Mouse (Mus musculus): ENCODE results near the gene Efnb3. TPM values are rescaled to one million over a fixed set of nuclear protein-coding genes. Genes with fewer than 3 reads are reported as not detected.

Efnb3 gene
- total and polyA plus RNA-seq, 2 experiments from 2014 or later: 145 to 166 TPM

DNA sequence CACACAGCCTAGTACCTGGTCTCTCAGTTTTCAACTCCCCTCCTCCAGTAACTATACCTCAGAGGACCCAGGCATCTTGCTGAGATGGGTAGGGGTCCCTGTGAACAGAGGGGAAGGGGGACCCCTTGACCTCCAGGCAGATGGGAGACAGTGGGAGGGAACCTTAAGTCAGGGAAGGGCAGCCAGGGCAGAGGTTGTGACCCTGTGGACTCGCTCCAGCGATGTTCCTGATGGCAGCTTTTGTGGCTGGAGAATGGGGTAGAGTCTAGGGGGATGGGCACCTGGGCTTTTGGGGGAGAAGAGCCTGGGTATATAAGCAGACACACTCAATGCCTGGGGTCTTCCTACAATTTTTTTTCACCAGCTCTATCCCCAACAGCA is 6.7 kb downstream of the Efnb3 start:
- Histone ChIP-seq H3K4me3 (ENCODE audit: low read depth, low read length) (no peak overlapping the region), H3K36me3 (ENCODE audit: insufficient read depth, low read length) (peaks cover 23% of the 10 kb centered on the region), H3K27ac (ENCODE audit: low read depth, low read length) (peak overlapping the region; percentile 91), H3K9me3 (ENCODE audit: low read length) (no peaks in the 10 kb centered on the region), H3K9ac (replicated peaks; ENCODE audit: low read length, poor library complexity, severe bottlenecking) (peak overlapping the region; percentile 46), H3K4me1 (ENCODE audit: insufficient read depth, low read length) (peaks cover 48% of the 10 kb centered on the region), H3K27me3 (ENCODE audit: insufficient read depth, low read length) (no peaks in the 10 kb centered on the region), H3K4me2 (ENCODE audit: low read depth, low read length, poor library complexity, severe bottlenecking) (peak overlapping the region; percentile 46)
- TF ChIP-seq CTCF (IDR thresholded peaks at IDR 0.05): no peak
- ATAC-seq (ENCODE audit: low FRiP score): no peak
- WGBS: 17% methylated on average over 2 of the region's 2 CpGs
- no peak for DNase-seq (ENCODE audit: low spot score)

DNA sequence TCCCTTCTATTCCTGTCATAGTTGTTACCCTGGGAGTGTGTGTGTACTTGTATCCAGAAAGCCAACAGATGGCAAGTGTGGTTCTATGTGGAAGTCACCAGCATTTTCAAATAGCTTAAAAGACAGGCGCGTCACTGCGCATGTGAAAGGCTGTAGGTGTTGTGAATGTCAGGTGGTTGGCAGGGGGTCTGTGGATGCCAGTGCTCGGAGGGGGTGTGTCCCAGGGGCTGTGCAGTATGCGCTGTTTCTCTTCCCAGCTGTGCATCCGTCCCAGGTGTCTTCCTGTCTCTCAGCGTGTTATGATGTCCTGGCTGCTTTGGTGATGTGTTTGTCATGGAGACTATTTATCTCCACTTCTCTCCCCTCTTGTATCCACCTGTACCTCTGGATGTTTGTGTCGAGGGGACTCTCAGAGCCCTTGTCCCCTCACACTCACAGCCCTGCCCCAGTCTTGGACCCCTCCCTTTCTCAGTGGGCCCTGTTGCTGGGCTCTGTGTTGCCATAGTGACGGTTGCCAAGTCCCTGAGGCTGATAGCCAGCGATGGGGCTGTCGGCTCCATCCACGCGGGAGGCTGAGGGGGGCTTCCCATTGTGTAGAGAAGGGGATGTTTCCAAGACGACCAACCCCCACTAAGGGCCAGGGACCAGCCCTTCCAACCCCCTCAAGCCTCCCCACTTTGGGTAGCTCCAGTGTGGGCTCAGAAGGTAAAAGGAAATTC is 7.2 kb downstream of the Efnb3 start:
- Histone ChIP-seq H3K9me3 (ENCODE audit: low read length) (no peaks in the 10 kb centered on the region), H3K4me2 (ENCODE audit: low read depth, low read length, poor library complexity, severe bottlenecking) (peak overlapping the region; percentile 46), H3K4me3 (ENCODE audit: low read depth, low read length) (no peak overlapping the region), H3K27me3 (ENCODE audit: insufficient read depth, low read length) (no peaks in the 10 kb centered on the region), H3K27ac (ENCODE audit: low read depth, low read length) (peak overlapping the region; percentile 91), H3K4me1 (ENCODE audit: insufficient read depth, low read length) (peaks cover 47% of the 10 kb centered on the region), H3K36me3 (ENCODE audit: insufficient read depth, low read length) (peaks cover 23% of the 10 kb centered on the region), H3K9ac (replicated peaks; ENCODE audit: low read length, poor library complexity, severe bottlenecking) (peak overlapping the region; percentile 46)
- no peak for TF ChIP-seq CTCF (IDR thresholded peaks at IDR 0.05)
- DNase-seq (ENCODE audit: low spot score) (peak; percentile 90), ATAC-seq (ENCODE audit: low FRiP score) (peak; percentile 82)
- WGBS: 4% methylated on average over 14 of the region's 14 CpGs

DNA sequence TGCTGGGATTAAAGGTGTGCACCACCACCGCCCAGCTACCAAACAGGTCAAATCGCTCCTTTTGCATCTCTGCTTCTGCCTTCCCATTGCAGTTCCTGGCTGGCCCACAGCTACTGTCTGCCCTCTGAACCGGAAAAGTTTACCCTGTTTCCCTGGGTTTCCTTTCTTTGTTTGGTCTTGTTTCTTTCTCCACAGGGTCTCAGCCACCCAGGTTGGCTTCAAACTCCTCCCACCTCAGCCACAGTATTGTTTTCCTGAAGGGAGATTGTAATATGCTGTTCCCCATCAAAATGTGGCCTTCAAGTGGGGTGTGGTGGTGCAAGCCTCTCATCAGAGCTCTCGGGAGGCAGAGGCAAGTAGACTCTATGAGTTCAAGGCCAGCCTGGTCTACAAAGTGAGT is 8.7 kb downstream of the Efnb3 start:
- Histone ChIP-seq H3K36me3 (ENCODE audit: insufficient read depth, low read length) (peaks cover 18% of the 10 kb centered on the region), H3K9ac (replicated peaks; ENCODE audit: low read length, poor library complexity, severe bottlenecking) (no peak overlapping the region), H3K27ac (ENCODE audit: low read depth, low read length) (0 out of 2 replicates have a peak overlapping the region, but pooled peaks have one; percentile 3), H3K9me3 (ENCODE audit: low read length) (no peaks in the 10 kb centered on the region), H3K27me3 (ENCODE audit: insufficient read depth, low read length) (no peaks in the 10 kb centered on the region), H3K4me3 (ENCODE audit: low read depth, low read length) (no peak overlapping the region), H3K4me1 (ENCODE audit: insufficient read depth, low read length) (peaks cover 42% of the 10 kb centered on the region), H3K4me2 (ENCODE audit: low read depth, low read length, poor library complexity, severe bottlenecking) (no peak overlapping the region)
- DNase-seq (ENCODE audit: low spot score) (no peak), ATAC-seq (ENCODE audit: low FRiP score) (no peak)
- TF ChIP-seq CTCF (IDR thresholded peaks at IDR 0.05): no peak
- 65% methylated on average over 4 of the region's 4 CpGs for WGBS

DNA sequence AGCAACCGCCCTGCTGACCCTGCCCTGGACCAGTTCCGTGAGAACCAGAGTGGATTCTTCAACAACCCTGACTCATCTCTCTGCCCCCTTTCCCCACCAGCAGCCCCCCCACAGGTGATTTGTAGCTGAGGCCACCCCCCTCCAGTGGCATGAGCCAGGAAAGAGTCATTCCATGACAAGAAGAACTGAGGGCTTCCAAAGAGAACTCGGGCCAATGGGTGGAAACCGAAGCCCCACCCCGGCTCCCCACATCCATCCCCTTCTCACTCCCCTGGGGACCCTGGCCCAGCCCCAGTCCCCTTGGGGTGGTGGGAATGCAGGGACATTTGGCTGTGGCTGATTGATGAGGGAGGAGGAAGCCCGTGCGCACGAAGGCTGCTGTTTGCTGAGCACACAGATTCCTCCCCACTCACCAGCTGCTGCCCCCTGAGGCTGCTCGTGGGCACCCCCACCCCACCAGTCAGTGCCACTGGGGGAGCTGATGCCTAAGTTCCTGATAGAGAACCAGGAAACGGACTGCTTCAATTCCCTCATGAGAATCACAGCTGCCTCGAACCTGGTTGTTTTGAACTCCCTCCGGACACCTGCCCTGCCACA is 10.8 kb downstream of the Efnb3 start, which contains the start of gene Dnah2:
Gene Dnah2 (minus strand): TSS at position 51 of the 597 bp plus-strand sequence.
- Histone ChIP-seq H3K36me3 (ENCODE audit: insufficient read depth, low read length) (no peaks in the 10 kb centered on the region; the same call in 1 of the 2 replicates), H3K4me1 (ENCODE audit: insufficient read depth, low read length) (peaks cover 36% of the 10 kb centered on the region), H3K4me2 (ENCODE audit: low read depth, low read length, poor library complexity, severe bottlenecking) (no peak within 1 kb of the TSS), H3K4me3 (ENCODE audit: low read depth, low read length) (no peak within 1 kb of the TSS), H3K27ac (ENCODE audit: low read depth, low read length) (0 out of 2 replicates have a peak within 1 kb of the TSS, but pooled peaks have one; percentile 86), H3K9me3 (ENCODE audit: low read length) (no peaks in the 10 kb centered on the region), H3K27me3 (ENCODE audit: insufficient read depth, low read length) (no peaks in the 10 kb centered on the region), H3K9ac (replicated peaks; ENCODE audit: low read length, poor library complexity, severe bottlenecking) (no peak within 1 kb of the TSS)
- TF ChIP-seq CTCF (IDR thresholded peaks at IDR 0.05): peak; percentile 19; the same call in 1 of the 2 replicates
- no peak for DNase-seq (ENCODE audit: low spot score)
- no peak for ATAC-seq (ENCODE audit: low FRiP score)
- 49% methylated on average over 12 of the region's 12 CpGs for WGBS

DNA sequence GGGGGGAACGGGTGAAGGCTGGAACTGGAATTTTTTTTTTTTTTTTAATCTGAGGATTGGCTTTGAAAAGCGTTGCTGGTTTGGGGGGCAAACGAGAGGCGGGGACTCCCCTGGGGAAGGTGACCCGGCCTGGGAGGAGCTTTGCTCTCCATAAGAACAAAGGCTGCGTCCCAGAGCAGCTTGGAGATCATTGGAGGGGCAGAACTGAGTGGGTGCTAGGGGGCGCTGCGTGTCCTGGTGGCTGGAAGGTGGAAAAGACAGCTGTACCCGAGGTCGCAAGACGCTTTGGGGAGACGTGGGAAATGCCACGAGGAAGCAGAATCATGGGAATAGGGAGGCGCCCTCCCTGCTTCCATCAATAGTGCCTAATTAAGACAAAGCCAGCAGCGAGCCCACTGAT is 12.9 kb downstream of the Efnb3 start:
- WGBS: 3% methylated on average over 15 of the region's 15 CpGs
- H3K4me1 ChIP-seq (ENCODE audit: insufficient read depth, low read length): peaks cover 19% of the 10 kb centered on the region
- H3K36me3 ChIP-seq (ENCODE audit: insufficient read depth, low read length): no peaks in the 10 kb centered on the region
- H3K27ac ChIP-seq (ENCODE audit: low read depth, low read length): peak overlapping the region; percentile 86
- peak overlapping the region; percentile 71 for H3K4me2 ChIP-seq (ENCODE audit: low read depth, low read length, poor library complexity, severe bottlenecking)
- ATAC-seq (ENCODE audit: low FRiP score) (peak; percentile 44; the same call in 1 of the 2 replicates), DNase-seq (ENCODE audit: low spot score) (no peak)
- H3K9ac ChIP-seq (replicated peaks; ENCODE audit: low read length, poor library complexity, severe bottlenecking): peak overlapping the region; percentile 63
- H3K4me3 ChIP-seq (ENCODE audit: low read depth, low read length): peak overlapping the region; percentile 42
- peak; percentile 68 for TF ChIP-seq CTCF (IDR thresholded peaks at IDR 0.05)
- H3K27me3 ChIP-seq (ENCODE audit: insufficient read depth, low read length): no peaks in the 10 kb centered on the region
- H3K9me3 ChIP-seq (ENCODE audit: low read length): no peaks in the 10 kb centered on the region
